11 mouse cellular contexts compared by ENCODE assay signal in genomic region chr4:82306045-82306444, GRCm38 (mm10).
DNase-seq lines count a peak whose midpoint lies in the region; ATAC-seq and TF ChIP-seq lines count a peak whose summit lies in the region.
"Had no signal": no experiment of that assay in that cellular context is flagged by ENCODE, and none has a peak within 500 bp of the region (broad histone marks: within the 10 kb centered on the region; RNA-seq: fewer than 3 reads in every experiment).

No protein-coding gene starts in this region.

- TF ChIP-seq CTCF in layer of hippocampus, adult 2 months (conservative IDR thresholded peaks at IDR 0.05): no peak

- no peaks in the 10 kb centered on the region for H3K27me3 ChIP-seq in heart, embryonic 11.5 days (ENCODE audit: control insufficient read depth, insufficient read depth, low read length)
- no peaks in the 10 kb centered on the region for H3K27me3 ChIP-seq in embryonic facial prominence, embryonic 13.5 days
- no peaks in the 10 kb centered on the region for H3K27me3 ChIP-seq in limb, embryonic 13.5 days

- no peak for DNase-seq in heart, postnatal 36 days
- DNase-seq in layer of hippocampus, adult 2 months (ENCODE audit: low spot score in 2 of 2): no peak
- no peak for DNase-seq in layer of hippocampus, postnatal 36 days
- DNase-seq in urinary bladder, postnatal 10 days (ENCODE audit: low spot score): no peak
- DNase-seq: adrenal gland, adult 2 months; embryo, embryonic 11 days; kidney, postnatal 14 days had no signal

- peaks cover 9% of the 10 kb centered on the region for H3K36me3 ChIP-seq in heart, embryonic 11.5 days (ENCODE audit: control insufficient read depth, insufficient read depth, low read length)
- H3K36me3 ChIP-seq in embryonic facial prominence, embryonic 13.5 days: peaks cover 20% of the 10 kb centered on the region
- peaks cover 22% of the 10 kb centered on the region for H3K36me3 ChIP-seq in limb, embryonic 13.5 days

- H3K9ac ChIP-seq in heart, embryonic 11.5 days (ENCODE audit: low read depth, low read length): no peak overlapping the region
- no peak overlapping the region for H3K9ac ChIP-seq in embryonic facial prominence, embryonic 13.5 days
- no peak overlapping the region for H3K9ac ChIP-seq in limb, embryonic 13.5 days

- H3K9me3 ChIP-seq in heart, embryonic 11.5 days (replicated peaks; ENCODE audit: control insufficient read depth, low read length): no peaks in the 10 kb centered on the region
- H3K9me3 ChIP-seq in embryonic facial prominence, embryonic 13.5 days: no peaks in the 10 kb centered on the region
- H3K9me3 ChIP-seq in limb, embryonic 13.5 days: no peaks in the 10 kb centered on the region

- no peak for ATAC-seq in heart, embryonic 11.5 days (replicated peaks; ENCODE audit: insufficient number of reproducible peaks, low FRiP score, low TSS enrichment)
- ATAC-seq in embryonic facial prominence, embryonic 13.5 days (ENCODE audit: insufficient number of reproducible peaks, insufficient read depth, low FRiP score, low TSS enrichment, low read depth): no peak
- ATAC-seq in limb, embryonic 13.5 days (ENCODE audit: low FRiP score, low read depth): no peak
- ATAC-seq in granulocyte monocyte progenitor cell, adult 5-6 weeks (replicated peaks; ENCODE audit: poor library complexity, severe bottlenecking): no peak

- H3K4me3 ChIP-seq in heart, embryonic 11.5 days (ENCODE audit: low read depth, low read length): no peak overlapping the region
- no peak overlapping the region for H3K4me3 ChIP-seq in layer of hippocampus, adult 2 months
- no peak overlapping the region for H3K4me3 ChIP-seq in embryonic facial prominence, embryonic 13.5 days
- no peak overlapping the region for H3K4me3 ChIP-seq in limb, embryonic 13.5 days

- intact Hi-C loops in heart, postnatal 36 days (cut with DNase I): no loop called here

- peak overlapping the region; percentile 83 for H3K27ac ChIP-seq in heart, embryonic 11.5 days (ENCODE audit: low read depth, low read length)
- H3K27ac ChIP-seq in layer of hippocampus, adult 2 months: peak overlapping the region; percentile 19; the same call in 1 of the 2 replicates
- H3K27ac ChIP-seq in embryonic facial prominence, embryonic 13.5 days: peak overlapping the region; percentile 95
- peak overlapping the region; percentile 95 for H3K27ac ChIP-seq in limb, embryonic 13.5 days

- no peak overlapping the region for H3K4me2 ChIP-seq in heart, embryonic 11.5 days
- no peak overlapping the region for H3K4me2 ChIP-seq in embryonic facial prominence, embryonic 13.5 days
- no peak overlapping the region for H3K4me2 ChIP-seq in limb, embryonic 13.5 days (replicated peaks)

- H3K4me1 ChIP-seq in heart, embryonic 11.5 days (ENCODE audit: control insufficient read depth, insufficient read depth, low read length): peaks cover 17% of the 10 kb centered on the region
- peaks cover 43% of the 10 kb centered on the region for H3K4me1 ChIP-seq in embryonic facial prominence, embryonic 13.5 days
- H3K4me1 ChIP-seq in limb, embryonic 13.5 days: peaks cover 64% of the 10 kb centered on the region

- 47% methylated on average over 6 of the region's 6 CpGs for WGBS in heart, embryonic 11.5 days (ENCODE audit: insufficient replicate concordance)
- WGBS in embryonic facial prominence, embryonic 13.5 days: 47% methylated on average over 6 of the region's 6 CpGs
- 53% methylated on average over 6 of the region's 6 CpGs for WGBS in limb, embryonic 13.5 days

Comparison
In these comparisons a context has a peak if more than half of its experiments do, and no peak if none do; other contexts are left out.
1. H3K27ac ChIP-seq: peak in every context shown above with its lines; median percentile 95 in embryonic facial prominence, embryonic 13.5 days; 95 in limb, embryonic 13.5 days; 83 in heart, embryonic 11.5 days; 19 in layer of hippocampus, adult 2 months.